Mouse (Mus musculus): ENCODE data around the gene Ptger4.

DNA sequence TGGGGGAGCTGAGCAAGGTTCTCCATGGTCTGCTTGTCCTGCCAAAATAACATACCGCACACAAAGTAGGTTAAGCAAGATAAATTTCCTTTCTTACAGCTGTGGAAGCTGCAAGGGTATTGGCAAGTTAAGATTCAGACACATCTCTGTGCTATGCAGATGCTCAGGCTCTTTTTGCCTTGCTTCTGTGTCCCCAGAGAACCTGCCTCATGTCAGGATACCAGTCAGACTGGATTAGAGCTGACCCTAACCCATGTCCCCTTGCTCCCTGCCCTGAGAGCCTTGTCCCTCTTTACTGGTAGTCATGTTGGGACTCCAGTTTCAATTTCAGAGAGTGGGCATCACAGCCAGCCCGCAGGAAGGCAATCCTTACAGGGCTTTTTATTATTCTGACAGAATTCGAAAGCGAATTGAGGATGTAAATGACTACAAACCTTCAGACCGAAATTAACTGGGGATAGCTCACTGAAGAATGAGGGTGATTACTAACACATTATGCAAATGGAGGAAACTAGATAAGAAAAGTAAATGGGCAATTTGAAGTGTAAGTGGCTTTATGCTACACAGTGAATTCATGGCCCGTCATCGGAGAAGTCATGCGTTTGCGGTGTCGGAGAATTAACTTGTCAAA, 19.0 kb upstream of the Ptger4 start:
- TF ChIP-seq POLR2A (IDR thresholded peaks at IDR 0.05; ENCODE audit: borderline replicate concordance, control insufficient read depth, low read depth, low read length) (no peak), CTCF (IDR thresholded peaks at IDR 0.05; ENCODE audit: control insufficient read depth, insufficient read depth, low read length) (no peak)

All from bone marrow, adult 2 months (tissue).